Mouse (Mus musculus) embryonic facial prominence, embryonic 10.5 days (tissue): ENCODE results near the gene Sde2. TPM values are rescaled to one million over a fixed set of nuclear protein-coding genes. Genes with fewer than 3 reads are reported as not detected.

Source experiments
- DNase-seq: peaks from one replicate; pipeline ENCODE4 v3.0.0-alpha.2; 2017; ENCODE audit warnings: low spot score
- H3K27ac ChIP-seq: fragments of 300-500 bp; sonication (generic); replicated peaks from 2 replicates; pipeline ENCODE4 v1.5.1; 2016; ENCODE audit warnings: mild to moderate bottlenecking
- H3K27me3 ChIP-seq: fragments of 300-500 bp; sonication (generic); replicated peaks from 2 replicates; pipeline ENCODE4 v1.6.1; 2016; ENCODE audit warnings: low read depth, mild to moderate bottlenecking; ENCODE audit not compliant: poor library complexity, severe bottlenecking
- H3K36me3 ChIP-seq: fragments of 300-500 bp; sonication (generic); replicated peaks from 2 replicates; pipeline ENCODE4 v1.6.1; 2016; ENCODE audit warnings: mild to moderate bottlenecking, moderate library complexity
- H3K4me1 ChIP-seq: fragments of 300-500 bp; sonication (generic); 2 replicates; pipeline ENCODE4 v1.6.1; 2016
- H3K4me3 ChIP-seq: fragments of 300-500 bp; sonication (generic); 2 replicates; pipeline ENCODE4 v1.5.1; 2016; ENCODE audit warnings: mild to moderate bottlenecking, moderate library complexity
- H3K9me3 ChIP-seq: fragments of 300-500 bp; sonication (generic); 2 replicates; pipeline ENCODE4 v1.6.1; 2016; ENCODE audit warnings: mild to moderate bottlenecking
- WGBS: fragments of 180-500 bp; shearing (Covaris S2); methylation state at CpG from one replicate; pipeline ENCODE4 v1.1.7; 2016; 5-methylcytosine and 5-hydroxymethylcytosine counted together
- polyA plus RNA-seq: library from polyadenylated mRNA; unstranded; fragments of >200 nt; fragmentation: Nextera tagmentation; extraction: Ambion mirVana; gene quantifications from 2 replicates; pipeline ENCODE4 v1.2.1, GENCODE M21; 2016

The Sde2 gene
- polyA plus RNA-seq: 45.4 and 46.8 TPM in 2 replicates

DNA sequence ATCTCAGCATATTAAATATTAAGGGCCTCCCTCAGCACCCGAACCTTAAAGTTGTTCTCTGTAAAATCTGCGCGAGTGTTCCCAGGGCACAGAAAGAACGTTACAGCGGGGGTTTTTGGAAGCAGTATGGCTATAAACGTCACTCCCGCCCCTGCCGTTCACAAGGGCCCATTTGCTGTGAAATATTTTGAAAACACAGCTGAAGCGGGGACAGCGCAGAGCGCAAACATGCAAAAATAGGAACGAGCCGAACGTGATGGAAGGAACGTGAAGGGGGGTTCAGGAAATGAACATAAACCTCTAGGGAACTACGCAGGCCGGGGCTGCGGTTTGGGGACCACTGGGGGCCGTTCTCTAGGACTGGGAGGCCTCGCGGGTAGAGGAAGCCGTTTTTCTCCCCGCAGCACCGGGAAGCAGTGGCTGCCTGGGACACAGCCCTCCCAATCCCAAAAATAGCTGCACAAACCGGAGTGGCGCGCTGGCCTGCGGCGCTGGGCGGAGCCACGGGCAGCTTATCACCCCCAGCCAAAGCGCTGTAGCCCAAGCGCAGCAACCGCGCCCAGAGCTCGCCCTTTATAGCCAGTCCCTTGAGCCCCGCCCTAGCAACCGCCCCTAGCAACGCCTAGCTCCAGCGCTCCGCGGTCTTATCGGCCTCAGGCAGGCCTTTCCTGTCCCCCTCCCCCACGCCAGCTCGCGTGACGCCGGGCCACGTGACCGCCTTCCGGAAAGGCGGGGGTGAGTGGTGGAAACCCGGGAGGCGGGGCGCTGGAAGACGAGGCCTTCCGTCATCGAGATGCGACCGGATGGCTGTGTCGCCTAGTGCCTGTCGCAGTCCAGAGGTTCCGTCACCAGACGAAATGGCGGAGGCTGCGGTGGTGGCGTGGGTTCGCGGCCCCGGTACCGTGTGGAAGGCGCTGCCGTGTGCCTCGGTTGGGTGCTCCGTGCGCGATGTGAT, at the start of gene Sde2:
TSS of gene Sde2 (plus strand) at position 812 of the 955 bp plus-strand sequence.
- no peaks in the 10 kb centered on the region for H3K27me3 ChIP-seq
- H3K4me1 ChIP-seq: peaks cover 42% of the 10 kb centered on the region
- H3K9me3 ChIP-seq: no peaks in the 10 kb centered on the region
- peak within 1 kb of the TSS; percentile 79 for H3K4me3 ChIP-seq
- peak within 1 kb of the TSS; percentile 96 for H3K27ac ChIP-seq
- H3K36me3 ChIP-seq: peaks cover 15% of the 10 kb centered on the region
- under 1% methylated on average over 77 of the region's 77 CpGs for WGBS
- peak; percentile 100 for DNase-seq

DNA sequence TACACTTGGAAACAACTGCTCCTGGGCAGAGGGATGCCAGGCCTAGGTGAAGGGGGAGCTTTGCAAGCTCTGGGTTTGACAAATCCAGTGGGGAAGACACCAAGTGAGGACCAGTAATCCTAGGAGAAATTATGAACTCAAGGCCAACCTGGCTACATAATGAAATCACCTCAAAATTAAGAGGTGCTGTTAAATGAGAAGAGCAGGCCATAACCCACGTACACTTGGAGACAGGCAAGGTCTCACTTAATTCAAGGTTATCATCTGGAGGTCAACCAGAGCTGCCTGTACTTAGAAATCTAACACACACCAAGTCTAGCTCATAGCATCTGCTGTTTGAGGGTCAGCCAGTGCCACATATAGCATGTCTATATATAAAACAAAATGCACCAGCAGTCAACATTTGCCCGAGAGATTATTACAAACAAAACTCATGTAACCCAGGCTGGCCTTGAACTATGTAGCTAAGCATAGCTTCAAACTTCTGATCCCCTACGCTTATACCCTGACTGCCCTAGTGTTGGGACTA, 49.4 kb upstream of the Sde2 start:
- H3K9me3 ChIP-seq: no peaks in the 10 kb centered on the region
- no peak for DNase-seq
- no peaks in the 10 kb centered on the region for H3K27me3 ChIP-seq
- WGBS: 83% methylated on average over 3 of the region's 3 CpGs
- H3K4me1 ChIP-seq: no peaks in the 10 kb centered on the region
- no peak overlapping the region for H3K27ac ChIP-seq
- H3K36me3 ChIP-seq: peaks cover 73% of the 10 kb centered on the region
- H3K4me3 ChIP-seq: no peak overlapping the region

DNA sequence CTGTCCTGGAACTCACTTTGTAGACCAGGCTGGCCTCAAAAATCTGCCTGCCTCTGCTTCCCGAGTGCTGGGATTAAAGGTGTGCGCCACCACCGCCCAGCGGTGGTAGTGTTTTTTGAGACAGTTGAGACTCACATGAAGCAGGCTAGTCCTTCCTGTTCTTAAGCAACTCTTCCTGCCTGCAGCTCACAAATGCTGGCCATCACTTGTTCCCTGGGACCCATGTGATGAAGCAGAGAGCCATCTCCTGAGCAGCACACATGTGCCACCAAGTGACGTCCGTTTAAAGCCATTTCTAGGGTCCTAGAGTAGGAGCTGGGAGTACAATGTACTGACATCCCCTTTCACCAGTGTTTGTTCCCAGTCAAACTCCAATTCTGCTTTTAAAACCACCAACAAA, 47.0 kb upstream of the Sde2 start:
- Histone ChIP-seq H3K36me3 (peaks cover 93% of the 10 kb centered on the region), H3K27ac (no peak overlapping the region), H3K27me3 (no peaks in the 10 kb centered on the region), H3K9me3 (no peaks in the 10 kb centered on the region), H3K4me1 (no peaks in the 10 kb centered on the region), H3K4me3 (no peak overlapping the region)
- DNase-seq: no peak
- WGBS: 89% methylated on average over 6 of the region's 6 CpGs

DNA sequence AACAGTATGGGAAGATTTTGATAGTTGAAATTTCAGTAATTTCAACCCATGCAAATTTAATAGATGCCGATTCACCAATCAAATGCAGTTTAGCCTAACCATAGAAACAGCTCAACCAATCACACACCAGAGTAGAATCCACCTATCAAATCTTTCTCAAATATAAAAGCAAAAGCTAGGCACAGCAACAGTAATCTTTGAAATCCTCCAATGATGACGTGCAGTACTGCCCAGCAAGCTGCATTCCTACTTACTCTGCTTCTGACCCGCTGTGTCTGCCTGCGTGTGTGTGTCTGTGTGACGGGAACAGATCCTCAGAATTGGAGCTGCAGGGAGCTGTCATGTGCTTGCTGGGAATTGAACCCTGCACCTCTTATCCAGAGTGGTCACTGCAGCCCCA, 42.1 kb upstream of the Sde2 start:
- H3K36me3 ChIP-seq: peaks cover 74% of the 10 kb centered on the region
- 89% methylated on average over 5 of the region's 5 CpGs for WGBS

DNA sequence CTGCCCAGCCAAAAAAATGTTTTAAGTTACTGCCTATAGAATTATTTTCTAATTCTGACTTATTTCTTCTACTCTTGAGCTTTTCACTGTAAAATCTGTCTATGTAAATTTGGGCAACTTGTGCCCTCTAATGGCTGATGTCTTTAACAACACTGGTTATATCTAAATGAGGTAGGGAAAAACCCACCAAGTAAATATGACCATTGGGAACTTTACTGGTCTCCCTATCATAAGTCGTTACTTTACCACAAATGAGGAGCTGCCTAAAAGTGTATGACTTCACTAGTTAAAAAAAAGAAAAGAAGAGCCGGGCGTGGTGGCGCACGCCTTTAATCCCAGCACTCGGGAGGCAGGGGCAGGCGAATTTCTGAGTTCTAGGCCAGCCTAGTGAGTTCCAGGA, 40.0 kb upstream of the Sde2 start:
- 85% methylated on average over 7 of the region's 7 CpGs for WGBS
- no peak for DNase-seq
- peaks cover 53% of the 10 kb centered on the region for H3K36me3 ChIP-seq

More for the DNA sequence above, 42.1 kb upstream of the Sde2 start:
- DNase-seq: no peak
- Histone ChIP-seq H3K27ac (no peak overlapping the region), H3K4me1 (peaks cover 11% of the 10 kb centered on the region), H3K27me3 (no peaks in the 10 kb centered on the region), H3K4me3 (no peak overlapping the region), H3K9me3 (no peaks in the 10 kb centered on the region)

DNA sequence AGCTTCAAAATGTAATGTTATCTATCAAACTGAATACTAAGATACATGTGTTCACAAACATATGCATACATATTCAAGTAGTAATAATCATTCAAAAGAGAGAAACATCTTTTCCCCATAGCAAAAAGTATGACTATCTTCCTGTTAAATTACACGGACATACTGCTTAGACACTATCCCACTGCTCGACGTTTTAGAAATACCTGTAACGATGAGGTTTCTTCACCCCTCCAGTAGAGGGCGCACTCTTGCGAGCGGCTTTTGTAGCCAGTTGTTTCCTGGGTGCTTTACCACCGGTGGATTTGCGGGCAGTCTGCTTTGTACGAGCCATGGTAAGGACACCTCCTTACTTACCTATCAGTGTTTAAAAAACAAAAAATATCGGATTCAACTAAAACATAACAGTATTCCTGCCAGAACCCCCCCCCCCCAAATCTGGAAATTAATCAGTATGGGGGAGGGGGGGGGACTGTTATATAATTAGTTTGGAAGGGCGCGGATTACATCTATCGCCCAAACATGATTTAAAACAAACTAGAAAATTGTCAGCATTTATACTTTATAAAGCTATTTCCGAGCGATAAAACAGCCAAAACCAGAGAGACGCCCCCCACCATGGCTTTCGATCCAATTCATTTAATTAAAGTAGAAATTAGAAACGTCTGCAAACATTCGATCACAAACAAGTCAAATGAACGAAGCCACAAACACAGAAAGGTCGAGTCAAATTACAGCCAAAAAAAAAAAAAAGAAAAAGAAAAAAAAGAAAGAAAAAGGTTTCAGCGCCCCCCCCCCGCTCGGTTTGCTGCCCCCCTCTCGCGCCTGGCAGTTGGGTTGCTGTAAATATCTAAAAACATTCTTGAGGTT, 39.1 kb upstream of the Sde2 start:
- H3K4me1 ChIP-seq: peaks cover 30% of the 10 kb centered on the region
- peaks cover 44% of the 10 kb centered on the region for H3K36me3 ChIP-seq
- H3K9me3 ChIP-seq: no peaks in the 10 kb centered on the region
- no peak for DNase-seq
- peak overlapping the region; percentile 96 for H3K4me3 ChIP-seq
- WGBS: 7% methylated on average over 27 of the region's 27 CpGs
- no peaks in the 10 kb centered on the region for H3K27me3 ChIP-seq
- peak overlapping the region; percentile 100 for H3K27ac ChIP-seq

More for the DNA sequence above, 40.0 kb upstream of the Sde2 start:
- Histone ChIP-seq H3K9me3 (no peaks in the 10 kb centered on the region), H3K27ac (no peak overlapping the region), H3K4me1 (peaks cover 29% of the 10 kb centered on the region), H3K27me3 (no peaks in the 10 kb centered on the region), H3K4me3 (peak overlapping the region; percentile 96)

DNA sequence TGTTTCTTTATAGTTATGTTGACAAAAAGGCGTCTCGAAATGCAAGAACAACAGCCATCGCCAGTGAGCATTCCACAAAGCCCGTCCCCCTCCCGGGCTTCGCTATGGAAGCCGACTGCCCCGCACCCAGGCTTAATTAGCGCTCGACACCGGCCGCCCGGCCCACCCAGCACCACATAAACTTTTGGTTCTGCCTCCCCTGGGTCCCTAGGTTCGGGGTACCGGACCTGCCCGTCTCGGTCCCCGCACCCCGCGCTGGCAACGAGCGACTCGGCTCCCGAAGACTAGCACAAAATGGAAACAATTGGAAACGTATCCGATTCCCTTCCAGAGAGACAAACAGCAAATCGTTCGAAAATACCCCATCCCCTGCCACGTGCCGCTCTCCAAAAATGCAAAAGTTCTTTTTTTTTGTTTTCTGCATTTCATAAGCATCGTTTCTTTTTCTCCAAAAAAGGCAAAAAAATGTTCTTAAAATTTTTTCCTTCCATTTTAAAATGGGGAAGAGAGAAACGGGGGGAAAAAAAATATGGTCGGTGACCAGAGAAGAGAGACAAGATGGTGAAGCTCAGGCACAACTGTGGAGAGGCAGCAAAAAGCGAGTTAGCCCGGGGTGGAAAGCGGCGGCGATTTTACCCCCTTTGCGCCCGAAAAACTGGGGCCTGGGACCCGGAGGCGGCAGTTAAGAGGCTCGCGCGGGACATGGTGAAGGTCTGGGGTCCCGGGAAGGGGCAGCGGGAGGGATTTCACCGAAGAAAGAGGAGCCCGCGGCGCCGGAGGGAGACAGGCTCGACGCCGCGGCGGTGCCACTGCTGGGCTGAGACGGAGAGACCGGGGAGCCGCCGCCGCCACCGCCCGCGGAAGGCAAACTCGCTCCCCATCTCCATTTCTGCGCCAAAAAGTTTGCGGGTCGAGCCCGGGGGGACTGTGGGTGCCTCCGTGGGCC, 38.2 kb upstream of the Sde2 start:
- H3K4me3 ChIP-seq: peak overlapping the region; percentile 96
- H3K4me1 ChIP-seq: peaks cover 30% of the 10 kb centered on the region
- peak overlapping the region; percentile 100 for H3K27ac ChIP-seq
- H3K27me3 ChIP-seq: no peaks in the 10 kb centered on the region
- H3K9me3 ChIP-seq: no peaks in the 10 kb centered on the region
- peaks cover 36% of the 10 kb centered on the region for H3K36me3 ChIP-seq
- peak; percentile 72 for DNase-seq
- WGBS: under 1% methylated on average over 71 of the region's 71 CpGs

DNA sequence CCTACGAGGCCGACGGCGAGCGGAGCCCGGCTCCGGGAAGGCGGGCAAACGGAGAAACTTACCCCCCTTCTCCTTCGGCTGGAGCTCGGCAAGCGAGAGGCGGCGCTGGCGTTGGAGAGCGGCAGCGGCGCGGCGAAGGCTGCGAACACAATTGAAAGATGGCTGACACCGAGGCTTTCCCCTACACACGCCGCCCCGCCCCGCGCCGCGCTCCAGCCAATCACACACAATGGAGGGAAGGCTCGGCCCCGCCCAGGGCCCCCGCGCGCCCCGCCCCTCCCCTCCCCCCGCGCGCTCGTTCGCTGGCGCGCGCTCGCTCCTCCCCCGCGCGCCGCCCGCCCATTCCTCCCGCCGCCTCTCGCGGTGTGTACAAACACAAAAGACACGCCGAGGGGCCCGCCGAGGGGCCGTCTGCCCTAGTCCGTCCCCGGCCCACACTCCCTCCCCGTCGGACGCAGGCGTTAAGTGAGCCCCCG, 37.5 kb upstream of the Sde2 start:
- H3K4me1 ChIP-seq: peaks cover 30% of the 10 kb centered on the region
- WGBS: under 1% methylated on average over 64 of the region's 65 CpGs

DNA sequence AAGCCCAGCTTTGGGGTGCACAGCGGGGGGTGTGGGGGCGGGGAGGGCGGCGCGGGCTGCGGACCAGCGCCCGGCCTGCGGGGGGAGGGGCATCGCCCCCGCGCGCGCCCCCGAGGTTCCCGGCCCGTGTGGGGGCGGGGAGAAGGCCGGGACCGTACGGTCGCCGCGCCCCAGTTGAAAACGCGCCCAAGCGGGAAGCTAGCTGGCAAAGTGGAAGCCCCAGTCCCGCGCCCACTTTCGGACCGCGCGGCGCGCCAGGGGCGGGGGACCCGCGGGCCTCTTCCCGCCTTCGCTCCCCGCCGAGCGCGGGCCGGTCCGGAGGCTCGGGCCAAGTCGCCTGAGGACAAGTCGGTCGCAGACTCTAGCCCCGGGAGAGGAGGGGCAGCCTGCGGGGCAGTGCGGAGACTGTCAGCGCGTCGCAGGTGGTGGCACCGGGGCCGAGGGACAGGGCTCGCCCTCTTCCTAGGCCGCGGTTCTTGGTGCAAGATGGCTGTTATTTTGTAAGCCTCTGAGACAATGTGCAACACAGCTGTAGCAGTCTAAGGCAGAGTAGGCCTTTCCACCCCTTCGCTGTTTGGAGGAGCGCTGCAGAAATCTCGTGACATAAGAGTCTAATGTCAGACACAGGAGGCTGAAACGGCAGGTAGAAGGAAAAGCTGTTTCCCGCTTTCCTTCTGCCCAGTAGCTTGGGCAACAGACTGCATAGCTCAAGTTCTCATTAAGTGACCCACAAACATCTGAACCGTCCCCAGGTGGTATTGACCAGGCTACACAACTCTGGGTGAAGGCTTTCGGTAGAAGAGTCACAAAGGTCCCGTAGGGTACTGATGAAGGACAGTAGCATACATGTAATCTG, 36.8 kb upstream of the Sde2 start, which contains the start of gene H3f3a:
TSS of gene H3f3a (minus strand) at position 59 of the 856 bp plus-strand sequence.
- H3K36me3 ChIP-seq: peaks cover 26% of the 10 kb centered on the region
- H3K4me1 ChIP-seq: peaks cover 29% of the 10 kb centered on the region
- H3K27ac ChIP-seq: peak within 1 kb of the TSS; percentile 100
- no peak for DNase-seq
- H3K4me3 ChIP-seq: peak within 1 kb of the TSS; percentile 96
- no peaks in the 10 kb centered on the region for H3K27me3 ChIP-seq
- WGBS: 1% methylated on average over 66 of the region's 69 CpGs
- H3K9me3 ChIP-seq: no peaks in the 10 kb centered on the region

More for the DNA sequence above, 37.5 kb upstream of the Sde2 start:
- Histone ChIP-seq H3K27ac (peak overlapping the region; percentile 100), H3K36me3 (peaks cover 32% of the 10 kb centered on the region), H3K4me3 (peak overlapping the region; percentile 96), H3K9me3 (no peaks in the 10 kb centered on the region), H3K27me3 (no peaks in the 10 kb centered on the region)
- DNase-seq: peak; percentile 99

DNA sequence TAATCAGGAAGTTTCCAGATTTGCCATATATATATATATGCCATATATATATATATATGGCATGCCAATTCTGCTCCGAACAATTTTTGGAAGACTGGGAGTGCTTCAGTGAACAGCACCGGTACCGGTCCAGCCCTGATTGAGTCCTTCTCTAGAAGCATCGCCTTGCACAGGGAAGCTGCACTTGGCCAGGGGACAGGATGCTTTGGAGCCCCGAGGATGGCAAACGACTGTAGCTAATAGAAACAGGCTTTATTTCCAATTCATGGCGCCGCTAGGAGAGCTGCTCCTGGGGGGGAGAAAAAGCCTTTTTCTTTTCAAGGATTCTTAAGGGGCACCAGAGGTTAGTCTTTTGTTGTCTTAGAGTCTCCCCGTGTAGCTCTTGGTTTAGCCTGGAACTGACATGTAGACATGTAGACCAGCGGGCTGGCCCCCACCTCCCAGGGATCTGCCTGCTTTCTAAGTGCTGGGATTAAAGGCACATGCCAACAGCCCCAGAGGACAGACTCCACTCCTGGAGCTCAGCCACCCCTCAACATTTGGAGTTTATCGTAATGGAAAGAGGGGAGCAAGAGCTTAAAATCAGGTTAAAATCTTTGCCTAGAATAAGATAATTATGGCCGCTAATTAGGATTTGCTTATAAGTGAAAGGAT, 35.4 kb upstream of the Sde2 start:
- H3K27ac ChIP-seq: no peak overlapping the region
- H3K27me3 ChIP-seq: no peaks in the 10 kb centered on the region
- 52% methylated on average over 12 of the region's 12 CpGs for WGBS
- no peaks in the 10 kb centered on the region for H3K9me3 ChIP-seq
- peak overlapping the region; percentile 29; the same call in 1 of the 2 replicates for H3K4me3 ChIP-seq
- peaks cover 23% of the 10 kb centered on the region for H3K4me1 ChIP-seq
- H3K36me3 ChIP-seq: peaks cover 12% of the 10 kb centered on the region
- DNase-seq: no peak
